Mouse (Mus musculus) ovary, postnatal 36 days (tissue): ENCODE measurements around the gene Denr.
A peak's percentile ranks its signal among the peaks of the same experiment; 100 is the strongest.

Source experiments
- DNase-seq: peaks from one replicate; pipeline ENCODE4 v3.0.0; 2022; ENCODE audit warnings: low spot score, mixed read lengths

Gene Denr

DNA sequence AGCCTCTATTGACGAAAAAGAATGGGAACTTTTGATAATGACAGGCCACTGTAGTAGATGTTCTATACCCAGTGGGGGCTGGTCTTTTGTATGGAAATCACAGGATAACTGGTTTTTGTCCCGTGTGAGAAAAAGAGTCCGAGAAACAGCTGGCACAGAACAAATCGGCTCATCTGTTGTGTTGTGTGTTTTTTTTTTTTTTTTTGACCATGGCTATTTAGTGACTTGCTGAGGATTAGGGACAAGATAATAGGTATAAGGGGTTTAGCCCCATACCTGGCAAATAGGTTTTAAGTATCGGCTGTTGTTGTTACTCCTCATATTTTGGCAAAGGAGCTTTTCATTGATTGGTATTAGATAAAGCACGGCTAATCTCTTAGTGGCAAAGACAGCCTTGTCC, 65.5 kb downstream of the Denr start:
- no peak for DNase-seq

DNA sequence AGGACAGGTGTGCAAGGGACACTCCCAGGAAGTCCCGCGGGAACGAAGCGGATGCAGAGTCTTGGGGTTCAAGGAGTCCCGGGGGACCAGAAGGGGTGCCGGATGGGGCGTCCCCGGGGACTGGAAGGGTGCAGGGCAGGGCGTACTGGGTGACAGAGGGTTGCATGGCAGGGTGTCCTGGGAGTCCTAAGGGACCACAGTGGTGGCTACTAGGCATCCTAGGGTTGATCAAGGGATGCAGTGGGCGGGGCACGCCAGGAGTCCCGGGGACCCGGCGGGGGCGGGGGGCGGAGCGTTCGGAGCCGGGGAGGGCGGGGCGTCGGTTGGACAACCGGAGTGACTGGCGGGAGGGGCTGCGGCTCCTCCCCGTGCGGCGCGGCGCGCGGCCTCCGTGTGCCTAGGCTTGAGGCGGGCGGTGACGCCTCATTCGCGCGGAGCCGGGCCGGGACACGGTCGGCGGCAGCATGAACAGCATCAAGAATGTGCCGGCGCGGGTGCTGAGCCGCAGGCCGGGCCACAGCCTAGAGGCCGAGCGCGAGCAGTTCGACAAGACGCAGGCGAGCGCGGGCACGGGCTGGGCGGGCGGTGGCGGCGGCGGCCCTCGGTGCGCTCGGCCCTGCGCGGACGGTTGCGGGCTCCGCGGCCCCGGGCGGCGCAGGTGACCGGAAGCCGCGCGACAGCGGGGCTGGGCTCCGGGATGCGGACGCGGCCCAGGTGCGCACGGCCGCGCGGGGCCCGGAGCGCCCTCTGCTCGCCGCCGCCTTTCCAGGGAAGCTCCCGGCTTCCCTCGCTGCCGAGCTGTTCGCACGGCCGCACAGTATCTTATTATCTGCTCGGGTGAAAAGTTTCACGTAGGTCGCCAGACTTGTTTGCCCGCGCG, 66.6 kb downstream of the Denr start, which contains the start of gene Hip1r:
Gene Hip1r, plus strand, starts transcription at position 330 of the 880 bp plus-strand sequence.
- DNase-seq: peak; percentile 80

DNA sequence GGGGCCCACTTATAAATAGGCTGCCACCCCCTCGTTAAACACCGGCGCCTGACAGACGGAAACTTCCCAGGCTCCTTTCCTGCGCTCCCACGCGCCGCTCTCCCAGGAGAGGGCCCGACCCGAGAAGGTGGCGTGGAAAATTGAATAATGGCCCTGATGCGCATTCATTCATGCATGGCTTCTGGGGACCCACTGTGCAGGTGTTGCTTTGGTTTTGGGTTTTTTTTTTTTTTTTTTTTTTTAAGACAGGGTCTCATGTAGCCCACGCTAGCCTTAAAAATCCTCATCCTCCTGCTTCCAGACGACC, 67.2 kb downstream of the Denr start:
- no peak for DNase-seq

DNA sequence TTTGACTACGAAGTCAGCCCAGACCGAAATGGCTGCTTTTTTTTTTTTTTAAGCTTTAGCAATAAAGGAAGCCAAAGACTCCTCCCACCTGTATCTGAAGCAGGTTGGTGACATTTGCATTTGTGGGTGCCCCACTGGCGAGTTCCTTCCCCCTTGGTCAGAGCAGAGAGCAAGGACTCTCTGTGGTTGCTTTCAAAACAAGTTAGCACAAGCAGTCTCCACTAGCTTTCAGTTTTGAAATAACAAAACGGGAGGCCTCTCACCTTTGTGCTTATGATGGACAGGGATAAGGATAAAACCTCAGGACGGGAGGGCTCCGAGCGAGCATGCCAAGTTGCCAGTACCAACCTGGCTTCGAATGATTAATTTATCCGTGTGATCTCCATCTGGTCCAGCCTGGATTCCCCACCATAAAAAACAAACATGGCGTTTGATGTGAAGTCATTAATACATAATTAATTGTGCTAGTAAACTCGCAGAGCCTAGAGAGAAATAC, 67.7 kb downstream of the Denr start:
- DNase-seq: no peak

DNA sequence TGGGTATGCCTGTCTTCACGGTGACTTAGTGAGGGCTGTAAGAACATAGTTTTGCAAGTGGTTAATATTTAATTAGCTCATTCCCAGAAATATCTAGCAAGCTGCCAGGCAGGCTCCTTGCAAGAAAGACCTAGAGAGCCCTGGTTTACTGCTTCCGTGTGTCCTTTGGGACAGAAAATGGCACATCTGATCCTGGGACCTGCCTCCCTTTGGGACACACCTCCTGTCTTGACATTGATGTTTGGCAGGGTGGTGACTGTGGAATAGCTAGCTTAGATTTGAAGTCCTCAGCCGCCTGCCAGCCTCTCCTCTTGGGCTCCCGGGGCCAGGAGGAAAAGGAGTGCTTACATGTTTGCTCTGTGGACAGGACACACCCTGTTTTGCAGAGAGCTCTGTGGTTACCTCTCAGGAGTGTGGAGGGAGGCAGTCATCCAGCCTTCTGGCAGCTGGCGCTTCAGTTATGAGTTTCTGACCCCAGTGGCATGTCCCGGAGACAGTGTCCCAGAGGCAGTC, 68.7 kb downstream of the Denr start:
- no peak for DNase-seq

DNA sequence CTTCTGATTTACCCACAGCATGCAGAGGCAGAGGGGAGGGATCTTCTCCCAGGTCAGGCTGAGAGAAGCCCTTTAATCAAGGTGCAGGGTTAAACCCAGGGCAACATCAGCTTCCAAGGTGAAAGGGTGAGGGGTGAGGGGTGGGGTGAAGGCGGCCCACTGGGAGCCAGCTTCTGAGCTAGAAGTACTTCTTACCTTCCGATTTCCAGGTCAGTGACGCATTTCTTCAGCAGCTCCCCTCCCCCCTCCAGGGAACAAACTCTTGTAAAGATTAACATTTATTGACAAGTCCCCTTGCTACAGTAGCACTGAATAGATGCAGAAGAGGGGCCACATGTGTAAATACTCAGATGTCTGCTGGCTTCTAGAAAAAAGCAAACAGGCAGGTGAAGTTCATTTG, 70.3 kb downstream of the Denr start:
- no peak for DNase-seq

DNA sequence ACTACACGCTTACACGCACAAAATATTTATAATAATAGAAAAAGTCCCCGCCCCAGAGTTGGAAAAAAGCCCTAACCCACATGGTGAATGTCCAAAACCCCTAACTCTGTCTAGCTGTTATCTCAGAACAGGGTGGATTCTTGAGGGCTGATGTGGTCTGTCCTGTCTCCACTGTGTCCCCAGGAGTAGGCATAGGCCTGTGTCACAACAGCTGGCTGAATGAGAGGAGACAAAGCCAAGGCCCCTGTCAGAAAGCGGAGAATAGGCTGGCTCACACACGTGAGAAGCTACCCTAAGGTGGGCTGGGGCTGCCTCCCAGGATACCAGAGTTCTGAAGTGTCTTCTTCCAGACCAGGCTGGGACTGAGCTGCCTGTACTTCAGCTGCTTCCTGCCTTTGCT, 71.2 kb downstream of the Denr start:
- no peak for DNase-seq
